Mouse (Mus musculus) lung, postnatal 0 days (tissue): ENCODE measurements around the gene Tor1b.

Experiments
- CTCF ChIP-seq: IDR thresholded peaks from 2 replicates; pipeline ENCODE4 v1.5.1; 2016; ENCODE audit warnings: antibody characterized with exemption, mild to moderate bottlenecking
- EP300 ChIP-seq: IDR thresholded peaks from 2 replicates; pipeline ENCODE4 v1.6.1; 2016; ENCODE audit warnings: antibody characterized with exemption, mild to moderate bottlenecking, control low read depth

DNA sequence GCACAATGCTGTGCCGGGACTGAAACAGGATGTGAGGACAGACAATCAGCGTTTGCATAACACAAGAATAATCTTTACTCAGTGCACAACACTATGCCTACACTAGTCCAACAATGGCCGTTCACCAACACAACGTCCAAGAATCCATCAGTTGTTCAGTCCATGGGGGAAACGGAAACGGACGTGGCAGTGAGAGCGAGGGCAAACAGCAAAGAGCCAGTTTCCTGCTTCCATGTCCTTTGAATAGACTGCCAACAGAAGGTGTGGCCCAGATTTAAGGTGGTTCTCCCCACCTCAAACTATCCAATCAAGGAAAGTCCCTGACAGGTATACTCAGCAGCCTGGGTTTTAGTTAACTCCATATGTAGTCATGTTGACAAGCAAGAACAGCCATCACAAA, 15.0 kb upstream of the Tor1b start:
- no peak for TF ChIP-seq CTCF
- TF ChIP-seq EP300: no peak
